Mouse (Mus musculus) lung, postnatal 0 days (tissue): ENCODE measurements at regions not wholly inside any gene's neighbourhood (a gene's known extent, or its start where the extent isn't known, plus 50 kb on each side); places are given as distances from the start of the nearest gene placed in this dataset.
A peak's percentile ranks its signal among the peaks of the same experiment; 100 is the strongest.

Experiments
- ATAC-seq: fragments of 200-750 bp; cut with Nextera tagmentation; 2 replicates; pipeline ENCODE4 v1.8.0; 2017; ENCODE audit warnings: moderate library complexity
- DNase-seq: peaks from one replicate; pipeline ENCODE4 v3.0.0-alpha.2; 2016; ENCODE audit warnings: low spot score
- H3K27ac ChIP-seq: fragments of 300-500 bp; sonication (generic); 2 replicates; pipeline ENCODE4 v1.5.1; 2014; ENCODE audit warnings: antibody characterized with exemption, mild to moderate bottlenecking, low read length, mixed read lengths
- H3K27me3 ChIP-seq: fragments of 300-500 bp; sonication (generic); replicated peaks from 2 replicates; pipeline ENCODE4 v1.6.1; 2014; ENCODE audit warnings: low read length, mixed read lengths; ENCODE audit not compliant: insufficient read depth
- H3K36me3 ChIP-seq: fragments of 300-500 bp; sonication (generic); 2 replicates; pipeline ENCODE4 v1.6.1; 2014; ENCODE audit warnings: low read length, mixed read lengths; ENCODE audit not compliant: insufficient read depth
- H3K4me1 ChIP-seq: fragments of 300-500 bp; sonication (generic); 2 replicates; pipeline ENCODE4 v1.6.1; 2014; ENCODE audit warnings: antibody characterized with exemption, low read depth, low read length, mixed read lengths; ENCODE audit not compliant: insufficient read depth
- H3K4me2 ChIP-seq: fragments of 300-500 bp; sonication (generic); replicated peaks from 2 replicates; pipeline ENCODE4 v1.6.1; 2014; ENCODE audit warnings: low read depth, mild to moderate bottlenecking, low read length, moderate library complexity, mixed read lengths
- H3K4me3 ChIP-seq: fragments of 300-500 bp; sonication (generic); 2 replicates; pipeline ENCODE4 v1.5.1; 2014; ENCODE audit warnings: low read depth, low read length
- H3K9ac ChIP-seq: fragments of 300-500 bp; sonication (generic); replicated peaks from 2 replicates; pipeline ENCODE4 v1.6.1; 2014; ENCODE audit warnings: low read depth, mild to moderate bottlenecking
- H3K9me3 ChIP-seq: fragments of 300-500 bp; sonication (generic); 2 replicates; pipeline ENCODE4 v1.6.1; 2016; ENCODE audit warnings: low read length, mixed read lengths
- CTCF ChIP-seq: IDR thresholded peaks from 2 replicates; pipeline ENCODE4 v1.5.1; 2016; ENCODE audit warnings: antibody characterized with exemption, mild to moderate bottlenecking
- EP300 ChIP-seq: IDR thresholded peaks from 2 replicates; pipeline ENCODE4 v1.6.1; 2016; ENCODE audit warnings: antibody characterized with exemption, mild to moderate bottlenecking, control low read depth
- WGBS: fragments of 180-500 bp; shearing (Covaris S2); extraction: QIAGEN DNeasy Blood & Tissue Kit; methylation state at CpG from one replicate; pipeline ENCODE4 v1.1.7; 2014; 5-methylcytosine and 5-hydroxymethylcytosine counted together

- H3K9me3 ChIP-seq: no peaks in the 10 kb centered on the region
- no peak overlapping the region for H3K9ac ChIP-seq
- TF ChIP-seq EP300 (no peak), CTCF (no peak)
- H3K4me2 ChIP-seq: no peak overlapping the region
- H3K27me3 ChIP-seq: no peaks in the 10 kb centered on the region
- 91% methylated on average over 7 of the region's 7 CpGs for WGBS
- peak; percentile 55 for DNase-seq
- H3K27ac ChIP-seq: peak overlapping the region; percentile 86; the same call in 1 of the 2 replicates
- H3K4me3 ChIP-seq: no peak overlapping the region
- H3K36me3 ChIP-seq: no peaks in the 10 kb centered on the region
- peaks cover 27% of the 10 kb centered on the region for H3K4me1 ChIP-seq
- no peak for ATAC-seq
Measured at GRCm38 (mm10) chr10:42090806-42091205, 72.6 kb upstream of the Armc2 start.

GRCm38 (mm10) chr10:42090147-42090546, 71.9 kb upstream of the Armc2 start:
- no peak overlapping the region for H3K4me2 ChIP-seq
- TF ChIP-seq CTCF (no peak), EP300 (no peak)
- ATAC-seq (no peak), DNase-seq (peak; percentile 62)
- WGBS: 17% methylated on average over 3 of the region's 3 CpGs
- H3K4me3 ChIP-seq: no peak overlapping the region
- no peaks in the 10 kb centered on the region for H3K9me3 ChIP-seq
- no peaks in the 10 kb centered on the region for H3K27me3 ChIP-seq
- no peaks in the 10 kb centered on the region for H3K36me3 ChIP-seq
- H3K4me1 ChIP-seq: peaks cover 27% of the 10 kb centered on the region
- H3K27ac ChIP-seq: peak overlapping the region; percentile 86
- H3K9ac ChIP-seq: no peak overlapping the region

GRCm38 (mm10) chr10:42089686-42090085, 71.4 kb upstream of the Armc2 start:
- Histone ChIP-seq H3K4me1 (peaks cover 27% of the 10 kb centered on the region), H3K4me3 (no peak overlapping the region), H3K4me2 (no peak overlapping the region), H3K27me3 (no peaks in the 10 kb centered on the region), H3K27ac (peak overlapping the region; percentile 86), H3K36me3 (no peaks in the 10 kb centered on the region), H3K9me3 (no peaks in the 10 kb centered on the region), H3K9ac (no peak overlapping the region)
- TF ChIP-seq CTCF (no peak), EP300 (no peak; the same call in 1 of the 2 replicates)
- peak; percentile 88 for DNase-seq
- ATAC-seq: peak; percentile 78
- 25% methylated on average over 5 of the region's 5 CpGs for WGBS

- TF ChIP-seq EP300: peak; percentile 76
- TF ChIP-seq CTCF: no peak
- Histone ChIP-seq H3K9me3 (no peaks in the 10 kb centered on the region), H3K4me1 (peaks cover 27% of the 10 kb centered on the region), H3K9ac (no peak overlapping the region), H3K27ac (peak overlapping the region; percentile 86), H3K4me3 (no peak overlapping the region), H3K4me2 (no peak overlapping the region; the same call in 1 of the 2 replicates), H3K36me3 (no peaks in the 10 kb centered on the region), H3K27me3 (no peaks in the 10 kb centered on the region)
- ATAC-seq (peak; percentile 70), DNase-seq (peak; percentile 88)
- WGBS: 9% methylated on average over 3 of the region's 3 CpGs
Measured at GRCm38 (mm10) chr10:42089235-42089625, 71.0 kb upstream of the Armc2 start.

GRCm38 (mm10) chr10:42088570-42089234, 70.5 kb upstream of the Armc2 start:
- ATAC-seq: no peak
- no peak for DNase-seq
- H3K9ac ChIP-seq: no peak overlapping the region
- H3K27ac ChIP-seq: peak overlapping the region; percentile 86
- H3K4me2 ChIP-seq: no peak overlapping the region; the same call in 1 of the 2 replicates
- no peak overlapping the region for H3K4me3 ChIP-seq
- H3K9me3 ChIP-seq: no peaks in the 10 kb centered on the region
- H3K27me3 ChIP-seq: no peaks in the 10 kb centered on the region
- TF ChIP-seq CTCF: no peak
- TF ChIP-seq EP300: no peak; the same call in 1 of the 2 replicates
- WGBS: 22% methylated on average over 14 of the region's 14 CpGs
- no peaks in the 10 kb centered on the region for H3K36me3 ChIP-seq
- H3K4me1 ChIP-seq: peaks cover 27% of the 10 kb centered on the region

- TF ChIP-seq EP300: no peak
- no peak for TF ChIP-seq CTCF
- H3K27ac ChIP-seq: no peak overlapping the region
- H3K9ac ChIP-seq: no peak overlapping the region
- 91% methylated on average over 3 of the region's 3 CpGs for WGBS
- H3K27me3 ChIP-seq: no peaks in the 10 kb centered on the region
- H3K4me2 ChIP-seq: no peak overlapping the region
- ATAC-seq (no peak), DNase-seq (no peak)
- H3K36me3 ChIP-seq: no peaks in the 10 kb centered on the region
- no peaks in the 10 kb centered on the region for H3K9me3 ChIP-seq
- H3K4me1 ChIP-seq: peaks cover 24% of the 10 kb centered on the region
- H3K4me3 ChIP-seq: no peak overlapping the region
Measured at GRCm38 (mm10) chr10:42087906-42088305, 69.7 kb upstream of the Armc2 start.
